Mouse (Mus musculus): Measurements from ENCODE around the gene B3galt6.

Gene B3galt6

GRCm38 (mm10) chr4:155955491-155955890 lies 37.0 kb downstream of the B3galt6 start:
- Histone ChIP-seq H3K9me3 (ENCODE audit: low read length) (no peaks in the 10 kb centered on the region), H3K36me3 (ENCODE audit: insufficient read depth, low read length) (peaks cover 80% of the 10 kb centered on the region), H3K4me3 (replicated peaks; ENCODE audit: low read length) (no peak overlapping the region), H3K4me1 (replicated peaks; ENCODE audit: low read depth, low read length) (peaks cover 21% of the 10 kb centered on the region), H3K27me3 (ENCODE audit: insufficient read depth, low read length) (no peaks in the 10 kb centered on the region)
- TF ChIP-seq CTCF (conservative IDR thresholded peaks at IDR 0.05; ENCODE audit: low read length), result no peak
- TF ChIP-seq POU5F1 (IDR thresholded peaks at IDR 0.05; ENCODE audit: borderline replicate concordance, low read length), result no peak
- no peak for TF ChIP-seq NANOG (IDR thresholded peaks at IDR 0.05; ENCODE audit: borderline replicate concordance, low read length)

GRCm38 (mm10) chr4:155947094-155947493 lies 45.4 kb downstream of the B3galt6 start:
- Histone ChIP-seq H3K4me1 (replicated peaks; ENCODE audit: low read depth, low read length) (peaks cover 57% of the 10 kb centered on the region), H3K36me3 (ENCODE audit: insufficient read depth, low read length) (peaks cover 63% of the 10 kb centered on the region), H3K4me3 (replicated peaks; ENCODE audit: low read length) (no peak overlapping the region), H3K27me3 (ENCODE audit: insufficient read depth, low read length) (no peaks in the 10 kb centered on the region), H3K9me3 (ENCODE audit: low read length) (no peaks in the 10 kb centered on the region)
- no peak for TF ChIP-seq NANOG (IDR thresholded peaks at IDR 0.05; ENCODE audit: borderline replicate concordance, low read length)
- TF ChIP-seq CTCF (conservative IDR thresholded peaks at IDR 0.05; ENCODE audit: low read length), result no peak
- no peak for TF ChIP-seq POU5F1 (IDR thresholded peaks at IDR 0.05; ENCODE audit: borderline replicate concordance, low read length)

DNA sequence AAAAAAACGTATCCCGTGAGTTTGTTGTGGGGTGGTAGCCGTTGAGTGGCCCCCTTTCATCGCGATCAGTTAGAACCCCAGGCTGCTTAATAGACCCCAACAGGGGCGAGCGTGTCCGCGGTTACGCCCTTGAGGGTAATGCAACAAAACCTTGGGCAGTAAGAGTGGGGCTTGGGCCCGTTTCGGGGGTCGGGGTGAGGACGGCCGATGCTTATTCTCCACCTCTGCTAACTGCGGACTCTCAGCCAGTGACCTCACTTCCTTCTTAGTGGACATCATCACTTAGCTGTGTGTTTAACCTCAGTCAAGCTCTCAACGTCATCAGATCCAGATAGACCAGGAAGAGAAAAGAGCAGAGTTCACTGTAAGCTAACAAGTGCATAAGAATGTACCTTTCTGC lies 48.2 kb downstream of the B3galt6 start:
- no peaks in the 10 kb centered on the region for H3K9me3 ChIP-seq (ENCODE audit: low read length)
- no peak for TF ChIP-seq POU5F1 (IDR thresholded peaks at IDR 0.05; ENCODE audit: borderline replicate concordance, low read length)
- TF ChIP-seq CTCF (conservative IDR thresholded peaks at IDR 0.05; ENCODE audit: low read length), result no peak
- no peak for TF ChIP-seq NANOG (IDR thresholded peaks at IDR 0.05; ENCODE audit: borderline replicate concordance, low read length)
- H3K36me3 ChIP-seq (ENCODE audit: insufficient read depth, low read length), result peaks cover 34% of the 10 kb centered on the region
- H3K4me1 ChIP-seq (replicated peaks; ENCODE audit: low read depth, low read length), result peaks cover 46% of the 10 kb centered on the region
- H3K4me3 ChIP-seq (replicated peaks; ENCODE audit: low read length), result peak overlapping the region; percentile 96
- no peaks in the 10 kb centered on the region for H3K27me3 ChIP-seq (ENCODE audit: insufficient read depth, low read length)

DNA sequence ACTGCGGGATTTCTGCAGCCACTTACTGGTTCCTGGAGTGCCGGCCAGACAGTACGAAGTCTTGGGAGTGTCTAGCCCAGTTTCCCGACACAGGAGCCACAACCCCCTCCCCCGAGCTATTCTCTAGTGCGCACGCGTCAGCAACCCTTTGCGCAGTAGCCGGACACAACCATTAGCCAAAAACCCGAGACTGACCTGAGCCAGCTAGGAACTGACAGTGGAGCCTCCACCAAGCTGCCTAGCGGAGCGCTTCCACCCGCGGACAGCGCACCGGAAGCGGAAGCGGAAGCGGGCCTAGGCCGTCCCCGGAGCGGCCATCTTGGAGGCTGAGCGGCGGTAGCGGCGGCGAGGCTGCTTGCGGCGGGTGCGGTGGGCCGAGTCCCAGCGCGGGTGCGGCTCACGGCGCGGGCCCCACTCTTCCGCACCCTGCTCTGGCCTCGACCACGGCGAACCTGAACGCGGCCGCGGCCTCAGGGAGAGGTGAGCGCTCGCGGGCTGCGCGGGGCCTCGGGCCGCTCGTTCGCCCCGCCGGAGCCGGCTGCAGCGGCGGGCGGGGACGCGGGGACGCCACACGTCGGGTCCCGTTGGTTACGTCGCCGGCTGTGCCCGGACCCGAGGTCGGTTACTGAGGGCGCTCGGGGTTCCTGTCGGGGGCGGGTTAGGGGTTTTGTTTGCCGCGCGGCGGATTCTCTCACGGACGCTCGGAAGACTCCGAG lies 48.8 kb downstream of the B3galt6 start, which contains the start of gene Ube2j2:
Gene Ube2j2 (plus strand): TSS at position 298 of the 716 bp plus-strand sequence.
- H3K36me3 ChIP-seq (ENCODE audit: insufficient read depth, low read length), result peaks cover 29% of the 10 kb centered on the region
- H3K9me3 ChIP-seq (ENCODE audit: low read length), result no peaks in the 10 kb centered on the region
- TF ChIP-seq CTCF (conservative IDR thresholded peaks at IDR 0.05; ENCODE audit: low read length), result no peak
- no peak for TF ChIP-seq NANOG (IDR thresholded peaks at IDR 0.05; ENCODE audit: borderline replicate concordance, low read length)
- TF ChIP-seq POU5F1 (IDR thresholded peaks at IDR 0.05; ENCODE audit: borderline replicate concordance, low read length), result no peak
- H3K4me1 ChIP-seq (replicated peaks; ENCODE audit: low read depth, low read length), result peaks cover 46% of the 10 kb centered on the region
- H3K27me3 ChIP-seq (ENCODE audit: insufficient read depth, low read length), result no peaks in the 10 kb centered on the region
- H3K4me3 ChIP-seq (replicated peaks; ENCODE audit: low read length), result peak within 1 kb of the TSS; percentile 96

GRCm38 (mm10) chr4:155943049-155943452 lies 49.4 kb downstream of the B3galt6 start:
- H3K9me3 ChIP-seq (ENCODE audit: low read length), result no peaks in the 10 kb centered on the region
- H3K4me1 ChIP-seq (replicated peaks; ENCODE audit: low read depth, low read length), result peaks cover 39% of the 10 kb centered on the region
- H3K27me3 ChIP-seq (ENCODE audit: insufficient read depth, low read length), result no peaks in the 10 kb centered on the region
- peaks cover 22% of the 10 kb centered on the region for H3K36me3 ChIP-seq (ENCODE audit: insufficient read depth, low read length)
- TF ChIP-seq CTCF (conservative IDR thresholded peaks at IDR 0.05; ENCODE audit: low read length) (no peak), NANOG (IDR thresholded peaks at IDR 0.05; ENCODE audit: borderline replicate concordance, low read length) (no peak), POU5F1 (IDR thresholded peaks at IDR 0.05; ENCODE audit: borderline replicate concordance, low read length) (no peak)
- peak overlapping the region; percentile 96 for H3K4me3 ChIP-seq (replicated peaks; ENCODE audit: low read length)
